Comparison of ENCODE assay signal across 19 mouse cellular contexts in the genomic region with DNA sequence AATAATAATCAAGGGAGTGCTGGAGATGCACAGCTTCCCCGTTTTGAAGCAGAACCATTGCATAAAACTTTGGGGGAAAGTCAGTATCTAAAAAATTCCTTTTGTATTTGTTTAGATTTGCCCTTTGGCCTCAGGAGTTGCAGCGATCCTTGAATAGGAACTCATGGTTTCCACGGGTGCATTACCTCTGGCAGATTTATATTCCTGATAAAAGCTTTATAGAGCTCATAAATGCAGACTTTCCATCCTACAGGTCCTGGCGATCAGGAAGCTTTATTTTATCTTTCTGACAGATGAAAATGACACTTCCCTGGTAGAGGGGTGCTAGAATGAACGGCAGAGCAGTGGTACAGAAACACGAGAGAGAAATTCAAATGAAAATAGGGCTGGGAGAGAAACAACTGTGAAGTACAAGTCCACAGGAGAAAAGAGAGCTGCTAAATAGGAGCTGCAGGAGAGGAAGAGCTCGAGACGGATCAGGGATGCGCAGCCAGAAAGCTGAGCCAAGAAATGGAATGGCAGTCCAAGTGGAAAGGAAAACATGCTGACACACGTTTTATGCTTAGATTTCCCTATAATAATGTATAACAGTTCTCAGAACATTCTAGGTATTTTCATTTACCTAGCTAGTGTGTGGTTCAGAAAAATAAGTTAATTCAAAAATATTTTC.
A peak's percentile ranks its signal among the peaks of the same experiment; 100 is the strongest.
DNase-seq lines count a peak whose midpoint lies in the region; ATAC-seq and TF ChIP-seq lines count a peak whose summit lies in the region.
"Had no signal": no experiment of that assay in that cellular context is flagged by ENCODE, and none has a peak within 500 bp of the region (broad histone marks: within the 10 kb centered on the region; RNA-seq: fewer than 3 reads in every experiment).

No protein-coding gene starts in this region.

- H3K79me2 ChIP-seq in heart, adult 2 months (replicated peaks; ENCODE audit: control insufficient read depth, insufficient read depth, low read length) = no peaks in the 10 kb centered on the region

- no peak overlapping the region for H3K27ac ChIP-seq in forebrain, embryonic 16.5 days (ENCODE audit: low read length)
- no peak overlapping the region for H3K27ac ChIP-seq in forebrain, embryonic 12.5 days
- H3K27ac ChIP-seq in left cerebral cortex, adult 2 months = peak overlapping the region; percentile 42
- H3K27ac ChIP-seq in heart, adult 2 months = no peak overlapping the region
- H3K27ac ChIP-seq: embryonic facial prominence, embryonic 12.5 days; limb, embryonic 12.5 days; liver, embryonic 15.5 days; midbrain, embryonic 13.5 days; neural tube, embryonic 12.5 days; stomach, postnatal 0 days had no signal

- no peak for TF ChIP-seq EP300 in heart, adult 2 months (IDR thresholded peaks at IDR 0.05; ENCODE audit: insufficient read depth, low read depth, low read length)

- H3K9ac ChIP-seq in forebrain, embryonic 16.5 days (replicated peaks; ENCODE audit: low read depth, low read length) = no peak overlapping the region
- no peak overlapping the region for H3K9ac ChIP-seq in forebrain, embryonic 12.5 days
- no peak overlapping the region for H3K9ac ChIP-seq in heart, adult 2 months (ENCODE audit: low read depth, low read length)
- H3K9ac ChIP-seq: embryonic facial prominence, embryonic 12.5 days; limb, embryonic 12.5 days; liver, embryonic 15.5 days; midbrain, embryonic 13.5 days; neural tube, embryonic 12.5 days had no signal

- TF ChIP-seq POLR2A in heart, adult 2 months (IDR thresholded peaks at IDR 0.05; ENCODE audit: insufficient read depth, low read depth, low read length) = no peak

- H3K36me3 ChIP-seq in forebrain, embryonic 16.5 days (ENCODE audit: control insufficient read depth, insufficient read depth) = no peaks in the 10 kb centered on the region
- no peaks in the 10 kb centered on the region for H3K36me3 ChIP-seq in forebrain, embryonic 12.5 days (replicated peaks)
- H3K36me3 ChIP-seq in heart, adult 2 months (ENCODE audit: control insufficient read depth, insufficient read depth, low read length) = no peaks in the 10 kb centered on the region
- H3K36me3 ChIP-seq: embryonic facial prominence, embryonic 12.5 days; limb, embryonic 12.5 days; liver, embryonic 15.5 days; midbrain, embryonic 13.5 days; neural tube, embryonic 12.5 days had no signal

- intact Hi-C loops in left cerebral cortex, adult 2 months (cut with DNase I) = no loop called here
- intact Hi-C loops in left cerebral cortex, postnatal 10 days (cut with DNase I) = no loop called here
- intact Hi-C loops in heart, adult 2 months (cut with DNase I) = no loop called here

- WGBS in forebrain, embryonic 16.5 days = 61% methylated on average over 10 of the region's 10 CpGs
- WGBS in forebrain, embryonic 12.5 days = 81% methylated on average over 10 of the region's 10 CpGs
- WGBS in heart, adult 2 months = 55% methylated on average over 10 of the region's 10 CpGs

- H3K4me2 ChIP-seq in forebrain, embryonic 16.5 days (ENCODE audit: low read length) = no peak overlapping the region
- H3K4me2 ChIP-seq in forebrain, embryonic 12.5 days = no peak overlapping the region
- H3K4me2 ChIP-seq: embryonic facial prominence, embryonic 12.5 days; limb, embryonic 12.5 days; liver, embryonic 15.5 days; midbrain, embryonic 13.5 days; neural tube, embryonic 12.5 days had no signal

- ATAC-seq in forebrain, embryonic 16.5 days = 0 out of 2 replicates have a peak, but pooled peaks have one; percentile 28
- no peak for ATAC-seq in forebrain, embryonic 12.5 days (ENCODE audit: low FRiP score)
- ATAC-seq: midbrain, embryonic 13.5 days had no signal

- H3K4me3 ChIP-seq in forebrain, embryonic 16.5 days (replicated peaks; ENCODE audit: low read length) = no peak overlapping the region
- H3K4me3 ChIP-seq in forebrain, embryonic 12.5 days (replicated peaks) = no peak overlapping the region
- no peak overlapping the region for H3K4me3 ChIP-seq in left cerebral cortex, adult 2 months
- H3K4me3 ChIP-seq in heart, adult 2 months = no peak overlapping the region
- H3K4me3 ChIP-seq: embryonic facial prominence, embryonic 12.5 days; limb, embryonic 12.5 days; liver, embryonic 15.5 days; midbrain, embryonic 13.5 days; neural tube, embryonic 12.5 days had no signal

- TF ChIP-seq CTCF in left cerebral cortex, adult 2 months (IDR thresholded peaks at IDR 0.05) = no peak
- no peak for TF ChIP-seq CTCF in heart, adult 2 months (IDR thresholded peaks at IDR 0.05)

- no peak for DNase-seq in left cerebral cortex, adult 2 months (ENCODE audit: extremely low spot score in 1 of 2, low spot score in 2 of 2)
- DNase-seq in left cerebral cortex, postnatal 10 days (ENCODE audit: extremely low spot score in 1 of 2, low spot score in 2 of 2) = no peak
- DNase-seq in cerebellum, adult 18-20 months = peak; percentile 53 to 65
- DNase-seq in mesoderm, embryonic 11.5 days (ENCODE audit: low read depth, low spot score) = peak; percentile 39
- no peak for DNase-seq in heart, adult 2 months
- DNase-seq: B cell, adult 2 months; heart, postnatal 4 days; kidney, adult 8-10 months; lung, postnatal 36 days; spleen, adult 18-20 months; thymus, postnatal 4 days had no signal

- no peaks in the 10 kb centered on the region for H3K27me3 ChIP-seq in forebrain, embryonic 16.5 days (replicated peaks; ENCODE audit: control insufficient read depth, insufficient read depth, low read length)
- H3K27me3 ChIP-seq in forebrain, embryonic 12.5 days = no peaks in the 10 kb centered on the region
- H3K27me3 ChIP-seq in heart, adult 2 months (ENCODE audit: control insufficient read depth, insufficient read depth, low read length) = no peaks in the 10 kb centered on the region
- H3K27me3 ChIP-seq: embryonic facial prominence, embryonic 12.5 days; limb, embryonic 12.5 days; liver, embryonic 15.5 days; midbrain, embryonic 13.5 days; neural tube, embryonic 12.5 days had no signal

- no peaks in the 10 kb centered on the region for H3K4me1 ChIP-seq in forebrain, embryonic 16.5 days (replicated peaks; ENCODE audit: control insufficient read depth, insufficient read depth, low read length)
- no peaks in the 10 kb centered on the region for H3K4me1 ChIP-seq in forebrain, embryonic 12.5 days
- no peaks in the 10 kb centered on the region for H3K4me1 ChIP-seq in heart, adult 2 months (ENCODE audit: control insufficient read depth, insufficient read depth, low read length)
- H3K4me1 ChIP-seq: embryonic facial prominence, embryonic 12.5 days; limb, embryonic 12.5 days; liver, embryonic 15.5 days; midbrain, embryonic 13.5 days; neural tube, embryonic 12.5 days had no signal

- H3K9me3 ChIP-seq in forebrain, embryonic 16.5 days (ENCODE audit: control insufficient read depth, low read length) = no peaks in the 10 kb centered on the region
- no peaks in the 10 kb centered on the region for H3K9me3 ChIP-seq in forebrain, embryonic 12.5 days
- H3K9me3 ChIP-seq: embryonic facial prominence, embryonic 12.5 days; limb, embryonic 12.5 days; midbrain, embryonic 13.5 days; neural tube, embryonic 12.5 days had no signal

Comparison
In these comparisons a context has a peak if more than half of its experiments do, and no peak if none do; other contexts are left out.
1. DNase-seq: peak in cerebellum, adult 18-20 months (2 of 2) and mesoderm, embryonic 11.5 days (single experiment); none in left cerebral cortex, adult 2 months (0 of 2), left cerebral cortex, postnatal 10 days (0 of 2) and heart, adult 2 months (0 of 2).